Mouse (Mus musculus) telencephalon, adult 2 months (tissue): ENCODE results near the gene Gm1113.

Experiments
- DNase-seq: peaks from one replicate; pipeline ENCODE4 v3.0.0-alpha.2; 2011; ENCODE audit warnings: low read depth, low spot score

The Gm1113 gene

GRCm38 (mm10) chr9:35518169-35518568 is at the start of gene Gm1113:
Gm1113 (minus strand) TSS chr9:35518269.
- DNase-seq = no peak

- DNase-seq = no peak
Observed at GRCm38 (mm10) chr9:35564536-35565240, 46.6 kb upstream of the Gm1113 start.

DNA sequence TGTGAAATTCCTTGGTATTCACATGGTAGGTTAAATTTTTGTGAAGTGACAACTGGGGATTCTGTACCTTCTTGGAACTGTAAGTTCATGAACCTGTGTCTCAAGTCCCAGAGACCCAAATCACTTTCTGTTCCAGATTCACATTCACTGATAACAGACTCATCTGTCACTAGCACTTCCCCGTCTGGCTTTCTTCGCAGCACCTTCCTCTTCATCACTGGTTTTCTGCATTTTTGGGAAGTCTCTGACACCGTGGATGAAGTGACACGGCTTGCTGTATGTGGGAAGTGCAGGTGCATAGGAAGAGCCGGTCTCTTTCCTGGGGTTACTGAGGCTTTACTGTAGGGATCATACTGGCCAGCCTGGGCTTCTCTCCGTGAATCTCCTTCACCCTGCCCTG is 43.5 kb upstream of the Gm1113 start:
- DNase-seq = no peak

DNA sequence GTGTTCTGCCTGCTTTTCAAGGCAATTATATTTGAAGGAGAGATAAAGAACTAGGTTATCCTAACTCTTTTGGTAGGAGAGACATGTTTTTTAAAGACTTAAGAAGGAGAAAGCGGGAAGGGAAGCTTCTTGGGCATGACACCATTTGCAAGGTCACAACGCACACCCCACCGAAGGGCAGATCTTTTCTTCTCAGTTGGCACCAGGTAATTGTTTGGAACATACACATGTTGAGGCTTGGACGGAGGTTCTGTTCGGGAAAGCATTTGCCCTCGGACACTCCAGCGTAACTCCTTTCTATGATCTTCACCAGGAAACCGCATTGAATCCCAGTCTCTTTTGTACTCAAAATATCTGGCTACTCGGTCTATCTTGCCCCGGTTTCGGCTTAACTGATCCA is 43.0 kb upstream of the Gm1113 start:
- DNase-seq = no peak

GRCm38 (mm10) chr9:35559009-35559890 is 41.2 kb upstream of the Gm1113 start:
- peak; percentile 83 for DNase-seq

DNA sequence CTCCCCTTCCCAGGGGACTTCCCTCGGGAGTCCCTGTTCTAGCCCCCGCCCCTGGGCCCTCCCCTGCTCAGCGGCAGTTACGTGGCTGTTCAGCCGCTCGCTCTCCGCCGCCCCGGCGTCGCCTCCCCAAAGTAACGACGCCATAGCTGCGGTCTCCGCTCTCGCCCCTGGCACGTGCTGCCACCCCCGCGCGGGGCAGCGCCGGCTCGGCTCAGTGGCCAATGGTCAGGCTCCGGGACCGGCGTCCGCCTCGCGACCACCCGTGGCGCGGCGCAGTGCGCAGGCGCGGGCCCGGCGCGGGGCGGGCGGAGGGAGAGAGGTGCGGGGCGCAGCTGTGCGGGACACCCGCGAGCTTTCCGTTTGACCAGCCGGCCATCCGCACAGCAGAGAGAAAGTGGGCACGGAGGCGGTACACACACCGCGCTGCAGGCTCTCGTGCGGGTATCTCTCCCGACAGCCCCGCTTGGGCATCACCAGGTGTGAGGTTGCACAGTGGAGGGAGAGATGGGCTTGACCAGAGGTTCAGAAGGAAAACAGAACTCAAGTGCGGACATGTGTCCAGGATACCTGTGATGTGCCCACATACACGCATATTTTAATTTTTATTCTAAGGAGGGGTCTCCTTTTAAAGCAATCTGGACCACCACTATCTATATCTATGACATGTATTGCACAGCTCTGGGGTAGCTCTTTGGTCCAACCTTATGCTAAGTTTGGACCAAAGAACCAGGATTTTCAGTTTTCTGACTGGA is 40.4 kb upstream of the Gm1113 start, which contains the start of the genes Ddx25 and Pus3:
Ddx25 (minus strand) TSS at position 272 of the 752 bp plus-strand sequence.
Pus3 (plus strand) TSS at position 339 of the 752 bp plus-strand sequence.
- DNase-seq = no peak

DNA sequence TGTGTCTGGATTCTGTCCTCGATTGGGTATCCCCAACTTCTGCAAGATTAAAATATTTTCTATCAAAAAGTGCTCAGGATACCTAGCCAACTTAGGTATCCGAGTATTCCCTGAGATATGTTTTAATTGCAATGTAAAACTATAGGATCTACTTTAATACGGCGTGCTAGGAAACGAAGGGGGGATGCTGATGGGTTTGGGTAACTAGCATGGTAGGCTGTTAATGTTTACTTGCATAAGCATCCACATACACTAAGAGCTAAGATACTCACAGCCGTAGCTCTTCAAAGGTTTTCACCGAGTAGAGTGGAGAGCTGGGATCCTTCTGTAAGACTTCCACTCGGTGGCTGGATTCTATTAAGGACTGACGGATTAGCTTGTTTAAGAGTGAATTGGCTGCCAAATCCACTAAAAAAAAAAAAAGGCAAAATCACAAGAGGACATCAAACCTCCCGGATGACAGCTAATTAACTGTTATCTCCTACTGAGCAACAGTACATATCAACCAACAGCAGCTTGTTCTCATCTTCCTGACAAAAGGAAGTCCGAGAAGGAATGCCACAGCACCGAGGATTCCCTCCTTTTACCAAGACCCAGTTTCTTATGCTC is 38.5 kb upstream of the Gm1113 start:
- DNase-seq = no peak

GRCm38 (mm10) chr9:35548455-35548854 is 30.4 kb upstream of the Gm1113 start:
- DNase-seq = no peak

DNA sequence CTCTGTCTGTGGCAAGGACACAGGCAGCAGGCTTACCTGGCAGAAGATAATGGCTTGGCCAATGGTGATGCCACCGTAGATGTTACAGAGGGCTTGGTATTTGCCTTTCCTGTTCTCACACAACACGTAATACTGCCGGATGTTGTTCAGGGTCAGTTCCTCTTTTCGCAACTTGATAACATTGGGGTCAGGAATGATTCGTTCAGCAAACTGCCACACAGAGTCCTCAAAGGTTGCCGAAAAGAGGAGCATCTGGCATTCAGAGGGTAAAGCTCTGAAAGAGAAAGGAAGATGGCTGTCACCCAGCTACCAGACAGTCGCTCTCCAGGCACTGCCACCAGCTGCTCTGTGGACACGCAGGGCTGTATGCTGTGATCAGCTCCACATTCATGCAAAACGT is 28.7 kb upstream of the Gm1113 start:
- no peak for DNase-seq

DNA sequence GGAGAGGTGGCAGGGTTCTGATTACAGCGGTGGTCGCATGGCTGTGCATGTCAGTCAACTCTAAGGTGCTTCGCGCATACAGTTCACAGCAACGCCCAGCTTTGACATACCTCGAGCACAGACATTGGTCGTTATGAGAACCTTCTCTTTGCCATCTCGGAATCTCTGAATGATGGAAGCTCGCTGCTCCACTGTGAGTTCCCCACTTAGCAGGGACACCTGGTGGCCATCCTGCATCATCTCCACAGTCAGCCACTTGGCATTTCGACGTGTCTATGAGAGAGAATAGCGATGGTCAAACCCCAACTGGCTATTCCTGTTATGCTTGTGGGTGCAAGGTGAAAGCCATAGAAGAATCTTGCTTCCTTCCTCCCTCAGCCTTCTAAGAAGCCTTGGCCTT is 27.6 kb upstream of the Gm1113 start:
- no peak for DNase-seq

- no peak for DNase-seq
Observed at GRCm38 (mm10) chr9:35544666-35545065, 26.6 kb upstream of the Gm1113 start.

- no peak for DNase-seq
Observed at GRCm38 (mm10) chr9:35543099-35543860, 25.2 kb upstream of the Gm1113 start.

GRCm38 (mm10) chr9:35541941-35542340 is 23.9 kb upstream of the Gm1113 start:
- DNase-seq = no peak

DNA sequence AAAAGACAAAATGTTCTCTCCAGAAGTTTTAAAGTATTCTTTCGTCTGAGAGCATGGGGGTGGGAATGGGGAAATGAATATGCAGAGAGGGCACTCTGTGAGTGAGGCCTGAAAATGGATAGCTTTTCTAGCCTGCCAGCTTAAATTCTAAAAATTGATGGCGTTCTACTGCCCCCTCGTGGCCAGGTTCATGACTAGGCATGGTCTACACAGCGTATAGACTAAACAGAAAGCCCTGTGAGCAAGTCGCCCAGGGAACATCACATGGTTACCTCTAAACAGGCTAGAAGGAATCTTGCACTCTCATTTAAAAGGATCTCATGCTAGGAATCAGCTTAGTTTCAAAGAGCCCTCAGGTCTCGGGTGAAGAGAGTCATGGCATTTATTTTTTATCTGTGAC is 23.4 kb upstream of the Gm1113 start:
- DNase-seq = no peak

DNA sequence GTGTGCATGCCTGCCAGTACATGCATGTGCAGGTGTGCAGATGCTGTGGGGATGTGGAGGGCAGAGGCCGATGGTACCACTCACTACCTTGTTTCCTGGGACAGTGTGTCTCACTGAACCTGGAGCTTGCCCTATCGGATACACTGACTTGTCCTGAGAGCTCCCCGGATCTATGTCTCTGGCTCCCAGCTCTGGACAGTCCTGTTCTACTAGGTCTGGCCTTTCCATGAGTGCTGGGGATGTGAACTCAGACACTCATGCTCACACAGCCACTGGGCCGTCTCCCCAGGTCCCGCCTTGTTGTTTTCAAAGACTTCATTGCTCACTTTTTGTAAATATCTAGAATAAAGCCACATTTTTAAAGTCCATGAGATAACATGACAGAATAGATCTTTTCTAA is 23.0 kb upstream of the Gm1113 start:
- DNase-seq = no peak

- no peak for DNase-seq
Observed at GRCm38 (mm10) chr9:35539001-35539750, 21.1 kb upstream of the Gm1113 start.

DNA sequence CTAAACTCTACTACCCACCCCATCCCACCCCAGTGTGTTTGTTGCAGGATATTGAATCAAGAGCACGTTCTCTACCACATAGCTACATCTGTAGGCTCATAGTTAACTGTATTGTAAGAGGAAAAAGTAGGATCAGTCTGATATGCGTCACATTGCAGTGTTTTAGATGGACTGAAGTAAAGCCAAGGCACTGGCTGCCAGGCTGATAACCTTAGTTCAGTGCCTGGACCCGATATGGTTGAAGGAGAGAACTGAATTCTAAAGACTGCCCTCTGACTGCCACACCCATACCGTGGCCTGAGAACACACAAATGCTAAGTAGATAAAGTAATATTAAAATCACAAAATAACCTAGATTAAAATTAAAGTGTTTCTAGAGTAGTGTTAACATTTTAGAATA is 17.8 kb upstream of the Gm1113 start:
- DNase-seq = no peak

- no peak for DNase-seq
Observed at GRCm38 (mm10) chr9:35535110-35535509, 17.0 kb upstream of the Gm1113 start.

DNA sequence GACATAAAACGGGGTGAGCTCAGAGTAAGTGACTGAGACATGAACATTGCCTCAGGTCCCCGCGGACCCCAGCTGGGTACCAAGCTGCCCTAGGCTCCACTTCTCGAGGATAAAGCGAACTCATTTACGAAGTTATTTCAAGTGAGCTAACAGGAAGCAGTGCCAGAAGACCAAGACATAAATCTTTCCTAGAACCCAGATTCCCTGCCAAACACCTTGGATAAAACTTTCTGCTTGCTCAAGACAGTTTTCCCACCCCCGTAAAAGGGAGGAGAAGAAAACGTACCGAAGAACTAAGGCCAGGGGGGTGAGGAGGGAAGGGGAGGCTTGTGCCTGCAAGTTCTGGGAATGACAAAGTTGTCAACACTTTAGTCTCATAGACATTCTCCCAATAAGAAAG is 15.2 kb upstream of the Gm1113 start:
- no peak for DNase-seq

GRCm38 (mm10) chr9:35529796-35530195 is 11.7 kb upstream of the Gm1113 start:
- no peak for DNase-seq
